Mouse (Mus musculus) spleen, postnatal 36 days (tissue): Measurements from ENCODE around the gene Prkce.

Experiments
- DNase-seq, 2 experiments: peaks; one replicate each; pipeline ENCODE4 v3.0.0; 2022; ENCODE audit warnings: low spot score in 2 of 2, mixed read lengths in 1 of 2

The Prkce gene

DNA sequence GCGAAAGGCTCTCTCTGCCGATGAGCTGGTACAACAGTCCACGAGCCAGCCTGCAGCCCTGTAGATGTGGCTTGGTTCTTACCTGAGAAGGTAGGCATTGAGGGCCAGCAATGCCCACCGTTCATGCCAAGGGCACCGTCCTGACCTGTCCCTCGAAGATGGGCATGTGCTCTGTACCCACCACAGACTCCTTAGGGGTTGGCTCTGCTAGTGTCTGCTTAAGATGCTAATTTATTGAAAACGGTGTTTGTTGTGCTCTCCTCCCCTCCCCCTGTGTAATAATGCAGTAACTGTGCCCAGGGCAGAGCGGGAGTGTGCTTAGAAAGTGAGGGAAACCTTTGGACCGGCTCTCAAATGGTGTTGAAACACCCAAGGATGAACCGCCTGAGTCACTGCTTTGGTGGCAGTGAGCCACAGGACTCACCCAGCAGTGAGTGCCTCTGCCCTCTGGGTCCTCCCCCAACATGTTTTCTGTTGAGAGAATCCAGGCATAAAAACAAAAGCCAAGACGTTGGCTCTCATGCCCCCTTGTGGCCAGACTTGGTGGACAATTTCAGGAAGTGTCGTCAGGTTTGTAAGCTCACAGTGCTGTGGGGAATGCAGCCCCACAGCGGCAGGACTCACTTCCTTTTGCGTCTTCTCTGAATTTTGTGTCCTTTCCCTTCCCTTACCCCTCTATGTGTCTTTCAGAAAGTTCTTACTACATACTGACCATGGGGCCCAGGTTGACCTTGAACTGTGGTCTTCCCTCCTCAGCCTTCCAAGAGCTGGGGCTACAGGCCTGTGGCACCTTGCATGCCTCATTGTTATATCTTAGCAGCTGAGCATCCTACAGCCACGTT lies 277.2 kb downstream of the Prkce start:
- peak; percentile 94 to 96 for DNase-seq

DNA sequence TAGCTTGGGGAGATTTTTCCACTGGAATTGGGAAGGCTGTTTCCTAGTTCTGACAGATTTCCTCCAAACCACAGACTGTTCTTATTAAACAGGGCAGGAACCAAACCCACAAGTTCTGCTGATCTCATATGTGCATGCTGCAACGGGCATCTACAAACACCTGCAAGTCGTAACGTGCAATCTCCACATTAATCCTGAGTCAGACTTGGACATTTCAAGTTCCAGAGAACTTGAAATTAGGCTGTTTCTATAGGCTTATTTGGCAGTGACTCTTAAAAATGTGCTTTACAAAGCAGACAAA lies 277.8 kb downstream of the Prkce start:
- DNase-seq: no peak

DNA sequence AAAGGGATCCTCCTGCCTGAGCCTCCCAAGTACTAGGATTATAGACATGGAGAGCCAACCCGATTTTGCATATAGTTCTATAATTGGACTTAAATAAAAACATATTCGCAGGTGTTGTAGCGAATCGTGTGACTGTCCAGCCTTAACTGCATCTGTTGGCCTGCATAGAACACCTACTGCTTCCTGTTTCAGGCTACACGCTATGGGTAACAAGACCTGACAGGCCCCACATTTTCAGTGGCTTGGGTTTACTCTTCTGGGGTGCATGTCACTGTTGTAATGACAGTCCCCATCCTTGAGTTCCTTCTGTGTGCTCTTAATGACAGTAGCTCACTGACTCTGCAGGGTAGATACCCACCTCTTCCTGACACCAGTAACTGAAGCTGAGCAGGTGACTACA lies 278.3 kb downstream of the Prkce start:
- DNase-seq: peak; percentile 59 to 73

DNA sequence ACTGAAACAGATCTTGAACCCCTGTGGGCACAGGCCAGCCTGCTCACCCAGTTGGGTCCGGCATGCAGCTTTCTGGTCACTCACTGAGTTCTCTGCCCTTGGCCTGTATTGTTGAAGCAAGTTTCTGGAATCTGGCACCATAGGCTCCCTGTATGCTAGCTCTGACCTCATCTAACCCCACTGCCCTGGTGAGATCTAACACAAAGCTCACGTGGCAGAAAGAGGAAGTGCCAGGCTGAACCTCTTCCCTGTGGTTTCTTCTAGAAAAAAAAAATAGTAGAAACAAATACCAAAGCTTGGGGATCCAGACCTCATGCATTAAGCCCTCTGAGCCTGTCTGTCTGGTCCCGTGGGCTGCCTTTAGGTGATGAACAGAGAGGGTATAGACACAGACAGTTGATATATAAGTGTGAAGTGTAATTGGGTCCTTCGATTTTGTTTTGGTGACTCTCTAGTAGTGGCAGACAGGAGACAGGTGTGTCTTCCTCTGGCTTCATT lies 279.6 kb downstream of the Prkce start:
- peak; percentile 75 to 82 for DNase-seq

GRCm38 (mm10) chr17:86452934-86453333 lies 285.3 kb downstream of the Prkce start:
- DNase-seq: no peak

DNA sequence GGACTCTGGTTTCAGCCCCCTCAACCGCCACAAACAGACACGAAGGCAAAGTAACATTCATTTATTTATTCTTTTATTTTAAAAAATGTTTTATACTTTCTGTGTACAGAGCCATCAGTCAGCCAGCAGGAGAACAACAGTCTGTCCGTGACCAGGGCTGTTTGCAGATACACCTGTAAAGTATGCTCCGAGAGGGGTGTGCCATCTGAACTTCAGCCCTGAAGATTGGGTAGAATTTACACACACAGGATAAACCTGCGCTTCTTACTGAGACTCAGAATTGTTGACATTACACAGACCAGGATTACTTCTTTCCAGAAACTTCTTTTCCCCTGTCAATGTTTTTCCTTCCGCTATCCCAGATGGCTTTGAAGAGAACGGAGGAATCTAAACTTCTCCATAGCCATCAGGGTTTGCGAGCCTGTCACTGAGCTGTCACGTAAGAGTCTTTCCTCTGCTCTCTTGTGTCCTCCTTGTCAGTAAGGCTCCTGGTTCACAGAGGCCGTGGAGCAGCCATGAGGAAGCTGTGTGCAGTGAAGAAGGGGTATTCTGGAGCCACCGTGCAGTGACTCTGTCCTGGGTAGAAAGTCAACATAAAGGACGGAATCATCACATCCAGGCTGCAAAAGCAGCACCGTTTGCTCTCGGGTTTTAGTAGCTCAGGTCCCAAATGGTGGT lies 286.2 kb downstream of the Prkce start:
- no peak for DNase-seq

DNA sequence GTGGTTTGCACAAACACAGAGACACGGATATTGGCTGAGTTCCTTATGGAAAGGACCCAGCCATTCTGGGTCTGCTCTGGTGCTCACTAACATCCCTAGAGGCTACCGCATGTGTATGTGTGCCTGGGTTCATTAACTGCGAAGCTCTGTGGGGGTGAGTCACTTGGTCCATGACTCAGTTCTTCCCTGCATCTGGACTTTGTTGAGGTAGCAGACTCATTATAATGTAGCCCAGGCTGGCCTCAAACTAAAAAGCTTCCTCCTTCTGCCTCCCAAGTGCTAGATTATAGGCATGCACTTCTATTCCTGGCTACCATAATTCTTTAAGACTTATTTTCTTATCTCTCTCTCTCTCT lies 286.7 kb downstream of the Prkce start:
- no peak for DNase-seq

GRCm38 (mm10) chr17:86456512-86456911 lies 288.9 kb downstream of the Prkce start:
- no peak for DNase-seq

GRCm38 (mm10) chr17:86458302-86458980 lies 290.9 kb downstream of the Prkce start:
- DNase-seq: no peak

DNA sequence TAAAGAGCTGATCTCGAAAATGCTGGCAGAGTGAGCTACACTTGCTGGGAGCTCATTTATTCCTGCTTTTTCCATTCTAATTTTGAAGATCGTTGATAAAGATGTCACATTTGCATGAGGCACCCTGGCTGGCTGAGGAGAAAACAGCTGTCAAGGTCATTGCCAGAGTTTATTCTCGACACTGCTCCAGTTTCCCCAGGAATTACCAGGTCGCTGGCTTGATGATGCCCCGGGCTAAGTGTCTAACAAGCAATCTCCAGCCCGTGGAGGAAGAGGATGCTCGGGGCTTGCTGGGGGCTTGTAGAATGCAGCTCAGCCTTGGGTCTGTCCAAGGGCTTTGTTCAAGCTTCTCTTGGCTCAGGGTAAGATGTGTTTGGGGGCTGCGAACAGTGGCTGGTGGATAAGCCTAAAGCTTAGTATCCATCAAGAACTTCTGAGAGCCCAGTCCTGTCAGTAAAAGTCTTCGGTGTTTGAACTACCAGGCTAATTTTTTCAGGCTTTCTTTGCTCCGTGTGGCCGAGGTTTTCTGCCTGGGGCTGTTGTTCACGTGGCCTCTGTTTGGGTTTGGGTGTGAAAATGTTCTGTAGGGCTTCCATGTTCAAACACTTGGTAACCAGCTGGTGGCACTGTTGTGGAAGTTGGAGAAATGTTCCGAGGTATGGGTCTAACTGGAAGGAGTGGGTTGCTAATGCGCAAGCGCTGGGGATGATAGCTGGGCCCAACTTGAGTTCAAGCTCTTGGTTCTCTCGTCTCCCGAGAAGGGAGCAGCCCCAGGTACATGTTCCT lies 293.3 kb downstream of the Prkce start:
- DNase-seq: no peak

GRCm38 (mm10) chr17:86463369-86463768 lies 295.8 kb downstream of the Prkce start:
- DNase-seq: no peak

DNA sequence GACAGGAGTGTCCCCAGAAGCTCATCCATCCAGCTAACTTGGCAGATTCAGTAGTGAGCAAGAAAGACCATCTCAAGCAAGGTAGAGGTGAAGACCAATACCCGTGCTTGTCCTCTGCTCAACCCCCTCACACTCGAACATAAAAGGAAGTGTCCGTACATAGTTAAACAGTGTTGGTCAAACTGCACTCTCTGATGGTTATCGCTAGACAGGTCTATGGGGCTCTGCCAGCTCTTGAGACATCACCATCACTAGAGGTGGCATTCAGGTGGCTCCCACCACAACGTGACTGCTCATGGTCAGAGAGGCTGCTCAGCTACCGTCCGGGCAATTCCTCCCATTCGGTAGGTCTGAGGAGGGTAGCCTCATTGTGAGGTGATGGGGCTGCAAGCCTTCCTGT lies 296.6 kb downstream of the Prkce start:
- DNase-seq: no peak

GRCm38 (mm10) chr17:86464689-86465363 lies 297.2 kb downstream of the Prkce start:
- DNase-seq: no peak

- no peak for DNase-seq
Observed at GRCm38 (mm10) chr17:86465865-86466264, 298.3 kb downstream of the Prkce start.

GRCm38 (mm10) chr17:86466412-86466811 lies 298.8 kb downstream of the Prkce start:
- no peak for DNase-seq

GRCm38 (mm10) chr17:86466871-86467270 lies 299.3 kb downstream of the Prkce start:
- no peak for DNase-seq

DNA sequence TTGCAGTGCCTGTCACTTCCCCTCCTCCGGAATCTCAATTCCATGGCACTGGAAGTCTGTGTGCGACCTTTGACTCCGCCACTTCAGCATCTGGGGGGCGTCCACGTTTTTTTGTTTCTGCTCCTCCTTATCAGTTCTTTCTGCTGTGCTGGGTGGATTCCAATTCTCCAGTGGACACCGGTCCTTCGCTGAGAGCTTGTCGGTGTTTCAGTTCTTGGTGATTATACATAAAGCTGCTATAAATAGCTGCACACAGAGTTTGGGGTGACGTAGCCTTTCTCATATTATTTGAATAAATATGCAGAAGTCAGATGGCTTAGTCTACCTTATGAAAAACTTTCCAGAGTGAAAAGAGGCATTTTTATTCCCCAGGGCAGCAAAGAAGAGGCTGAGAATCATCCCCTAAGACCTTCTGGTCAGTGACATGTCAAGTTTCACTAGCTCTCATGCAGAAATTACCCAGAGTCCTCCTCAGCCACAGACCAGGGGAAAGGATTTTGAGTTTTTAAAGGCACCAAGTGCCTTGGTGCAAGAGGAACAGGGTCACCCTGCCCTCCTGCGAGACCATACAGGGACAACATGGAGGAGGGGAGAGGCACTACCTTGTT lies 299.8 kb downstream of the Prkce start:
- DNase-seq: peak; percentile 50 to 72

- no peak for DNase-seq
Observed at GRCm38 (mm10) chr17:86467967-86468366, 300.4 kb downstream of the Prkce start.

GRCm38 (mm10) chr17:86470160-86470559 lies 302.6 kb downstream of the Prkce start:
- no peak for DNase-seq

GRCm38 (mm10) chr17:86471684-86472083 lies 304.1 kb downstream of the Prkce start:
- DNase-seq: peak; percentile 34 to 48

- DNase-seq: no peak
Observed at GRCm38 (mm10) chr17:86476674-86477073, 309.1 kb downstream of the Prkce start.
